Mouse (Mus musculus): ENCODE data around the gene Btbd9.

DNA sequence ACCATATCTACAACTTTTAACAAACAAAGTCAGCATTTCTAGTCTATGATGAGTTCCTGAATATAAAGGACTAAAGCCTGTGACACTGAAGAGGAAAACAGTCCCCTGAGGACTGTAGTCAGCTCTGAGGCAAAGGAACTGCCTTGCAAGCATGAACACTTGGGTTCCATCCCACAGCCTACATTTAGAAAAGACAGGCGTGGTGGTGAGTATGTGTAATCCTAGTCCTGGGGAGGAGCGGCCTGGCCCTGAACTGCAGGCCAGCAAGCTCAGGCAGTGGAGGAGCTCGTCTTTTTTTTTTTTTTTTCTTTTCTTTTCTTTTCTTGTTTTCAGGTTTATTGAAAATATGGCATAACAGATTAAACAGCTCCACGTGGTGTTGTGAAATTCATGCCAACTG lies 181.0 kb downstream of the Btbd9 start:
- TF ChIP-seq GATA1 (IDR thresholded peaks at IDR 0.05; ENCODE audit: borderline replicate concordance, low read length): no peak
- no peak for TF ChIP-seq FLI1 (IDR thresholded peaks at IDR 0.05; ENCODE audit: low read length)

Measured in megakaryocyte, embryonic 14.5 days (primary cell).